In genomic region chr2:35687557-35688070, GRCm38 (mm10) we compare ENCODE assay signal across 19 mouse cellular contexts.
DNase-seq lines count a peak whose midpoint lies in the region; ATAC-seq and TF ChIP-seq lines count a peak whose summit lies in the region.
"Had no signal": no experiment of that assay in that cellular context is flagged by ENCODE, and none has a peak within 500 bp of the region (broad histone marks: within the 10 kb centered on the region; RNA-seq: fewer than 3 reads in every experiment).

No protein-coding gene starts in this region.

- TF ChIP-seq EP300 in heart, postnatal 0 days (IDR thresholded peaks at IDR 0.05; ENCODE audit: low read depth) = no peak

- WGBS in embryonic facial prominence, embryonic 15.5 days = 65% methylated on average over 5 of the region's 5 CpGs
- 92% methylated on average over 5 of the region's 5 CpGs for WGBS in embryonic facial prominence, embryonic 10.5 days
- 60% methylated on average over 5 of the region's 5 CpGs for WGBS in heart, postnatal 0 days
- WGBS in neural tube, embryonic 13.5 days = 84% methylated on average over 5 of the region's 5 CpGs
- 67% methylated on average over 5 of the region's 5 CpGs for WGBS in stomach, embryonic 15.5 days

- ATAC-seq in embryonic facial prominence, embryonic 15.5 days (ENCODE audit: insufficient number of reproducible peaks, low FRiP score, low TSS enrichment, low read depth) = no peak
- ATAC-seq in heart, postnatal 0 days (ENCODE audit: insufficient read depth, low read depth) = no peak
- no peak for ATAC-seq in neural tube, embryonic 13.5 days (ENCODE audit: low read depth)
- ATAC-seq in stomach, embryonic 15.5 days (ENCODE audit: insufficient read depth, low FRiP score, low read depth) = no peak

- no peaks in the 10 kb centered on the region for H3K36me3 ChIP-seq in embryonic facial prominence, embryonic 15.5 days
- H3K36me3 ChIP-seq in embryonic facial prominence, embryonic 10.5 days (replicated peaks) = peaks cover 24% of the 10 kb centered on the region
- H3K36me3 ChIP-seq in heart, postnatal 0 days (replicated peaks; ENCODE audit: control insufficient read depth, insufficient read depth, low read length) = no peaks in the 10 kb centered on the region
- no peaks in the 10 kb centered on the region for H3K36me3 ChIP-seq in neural tube, embryonic 13.5 days
- H3K36me3 ChIP-seq in stomach, embryonic 15.5 days = no peaks in the 10 kb centered on the region
- H3K36me3 ChIP-seq: forebrain, embryonic 12.5 days; hindbrain, embryonic 12.5 days; neural tube, embryonic 12.5 days had no signal

- no peaks in the 10 kb centered on the region for H3K27me3 ChIP-seq in embryonic facial prominence, embryonic 15.5 days
- no peaks in the 10 kb centered on the region for H3K27me3 ChIP-seq in embryonic facial prominence, embryonic 10.5 days (replicated peaks; ENCODE audit: low read depth, poor library complexity, severe bottlenecking)
- H3K27me3 ChIP-seq in heart, postnatal 0 days (ENCODE audit: control insufficient read depth, insufficient read depth, low read length) = no peaks in the 10 kb centered on the region
- no peaks in the 10 kb centered on the region for H3K27me3 ChIP-seq in neural tube, embryonic 13.5 days
- H3K27me3 ChIP-seq in stomach, embryonic 15.5 days (replicated peaks) = no peaks in the 10 kb centered on the region
- H3K27me3 ChIP-seq: embryonic facial prominence, embryonic 13.5 days; forebrain, embryonic 12.5 days; hindbrain, embryonic 12.5 days; neural tube, embryonic 12.5 days had no signal

- H3K4me3 ChIP-seq in embryonic facial prominence, embryonic 15.5 days (replicated peaks) = no peak overlapping the region
- H3K4me3 ChIP-seq in embryonic facial prominence, embryonic 10.5 days = no peak overlapping the region
- no peak overlapping the region for H3K4me3 ChIP-seq in heart, postnatal 0 days (ENCODE audit: low read depth, low read length)
- H3K4me3 ChIP-seq in neural tube, embryonic 13.5 days = no peak overlapping the region
- H3K4me3 ChIP-seq in stomach, embryonic 15.5 days (replicated peaks) = no peak overlapping the region
- H3K4me3 ChIP-seq: embryonic facial prominence, embryonic 13.5 days; forebrain, embryonic 12.5 days; hindbrain, embryonic 12.5 days; layer of hippocampus, adult 2 months; neural tube, embryonic 12.5 days had no signal

- H3K4me2 ChIP-seq in embryonic facial prominence, embryonic 15.5 days (replicated peaks) = no peak overlapping the region
- no peak overlapping the region for H3K4me2 ChIP-seq in heart, postnatal 0 days (ENCODE audit: low read depth, low read length)
- no peak overlapping the region for H3K4me2 ChIP-seq in neural tube, embryonic 13.5 days
- H3K4me2 ChIP-seq in stomach, embryonic 15.5 days = no peak overlapping the region
- H3K4me2 ChIP-seq: embryonic facial prominence, embryonic 13.5 days; forebrain, embryonic 12.5 days; hindbrain, embryonic 12.5 days; neural tube, embryonic 12.5 days had no signal

- H3K9ac ChIP-seq in embryonic facial prominence, embryonic 15.5 days = no peak overlapping the region
- H3K9ac ChIP-seq in heart, postnatal 0 days (replicated peaks; ENCODE audit: low read depth, low read length) = no peak overlapping the region
- H3K9ac ChIP-seq in neural tube, embryonic 13.5 days = no peak overlapping the region
- H3K9ac ChIP-seq in stomach, embryonic 15.5 days = no peak overlapping the region
- H3K9ac ChIP-seq: embryonic facial prominence, embryonic 13.5 days; forebrain, embryonic 12.5 days; hindbrain, embryonic 12.5 days; neural tube, embryonic 12.5 days had no signal

- H3K27ac ChIP-seq in embryonic facial prominence, embryonic 15.5 days (replicated peaks) = 0 out of 2 replicates have a peak overlapping the region, but pooled peaks have one; percentile 29
- no peak overlapping the region for H3K27ac ChIP-seq in embryonic facial prominence, embryonic 10.5 days (replicated peaks)
- H3K27ac ChIP-seq in heart, postnatal 0 days (ENCODE audit: low read depth) = peak overlapping the region; percentile 28; the same call in 1 of the 2 replicates
- peak overlapping the region; percentile 25; the same call in 1 of the 2 replicates for H3K27ac ChIP-seq in neural tube, embryonic 13.5 days (replicated peaks)
- H3K27ac ChIP-seq in stomach, embryonic 15.5 days = 0 out of 2 replicates have a peak overlapping the region, but pooled peaks have one; percentile 33
- H3K27ac ChIP-seq: embryonic facial prominence, embryonic 13.5 days; forebrain, embryonic 12.5 days; hindbrain, embryonic 12.5 days; layer of hippocampus, adult 2 months; macrophage; neural tube, embryonic 12.5 days had no signal

- DNase-seq in embryonic facial prominence, embryonic 10.5 days (ENCODE audit: low spot score) = no peak
- DNase-seq in heart, postnatal 0 days (ENCODE audit: low spot score) = no peak
- DNase-seq in heart, adult 9 months (ENCODE audit: low spot score in 2 of 2) = no peak
- no peak for DNase-seq in neural tube, embryonic 10.5 days (ENCODE audit: extremely low spot score, low spot score)
- DNase-seq in retina, embryonic 14.5 days (ENCODE audit: low spot score) = no peak
- DNase-seq: gastrocnemius, postnatal 14 days; kidney, adult 9 months; midbrain, embryonic 14.5 days; retina, postnatal 1 day; thymus, adult 18-20 months had no signal

- H3K4me1 ChIP-seq in embryonic facial prominence, embryonic 15.5 days = peaks cover 94% of the 10 kb centered on the region
- H3K4me1 ChIP-seq in embryonic facial prominence, embryonic 10.5 days = peaks cover 81% of the 10 kb centered on the region
- peaks cover 88% of the 10 kb centered on the region for H3K4me1 ChIP-seq in heart, postnatal 0 days (ENCODE audit: control insufficient read depth, insufficient read depth)
- peaks cover 99% of the 10 kb centered on the region for H3K4me1 ChIP-seq in neural tube, embryonic 13.5 days (replicated peaks)
- peaks cover 73% of the 10 kb centered on the region for H3K4me1 ChIP-seq in stomach, embryonic 15.5 days

- TF ChIP-seq CTCF in heart, postnatal 0 days (IDR thresholded peaks at IDR 0.05; ENCODE audit: low read depth) = no peak

- no peaks in the 10 kb centered on the region for H3K9me3 ChIP-seq in embryonic facial prominence, embryonic 15.5 days (replicated peaks)
- no peaks in the 10 kb centered on the region for H3K9me3 ChIP-seq in embryonic facial prominence, embryonic 10.5 days
- no peaks in the 10 kb centered on the region for H3K9me3 ChIP-seq in heart, postnatal 0 days (replicated peaks; ENCODE audit: control insufficient read depth, low read length)
- H3K9me3 ChIP-seq in neural tube, embryonic 13.5 days = no peaks in the 10 kb centered on the region
- H3K9me3 ChIP-seq in stomach, embryonic 15.5 days = no peaks in the 10 kb centered on the region
- H3K9me3 ChIP-seq: embryonic facial prominence, embryonic 13.5 days; forebrain, embryonic 12.5 days; hindbrain, embryonic 12.5 days; neural tube, embryonic 12.5 days had no signal
